Mouse (Mus musculus): ENCODE data around the gene Tmem106b. TPM values are rescaled to one million over a fixed set of nuclear protein-coding genes. Genes with fewer than 3 reads are reported as not detected.

Gene Tmem106b
- 10 to 100 TPM; 58.8 to 59.3 TPM for total RNA-seq (2021)
- long read RNA-seq, experiment 1, full-length matches to known transcripts, result 36 of 44 reads
- long read RNA-seq, experiment 1, partial matches to known transcripts, result 1 of 44 reads
- long read RNA-seq, experiment 1, other reads (novel, unspliced or antisense), result 7 of 44 reads
- long read RNA-seq, experiment 2, full-length matches to known transcripts, result 38 of 47 reads
- long read RNA-seq, experiment 2, partial matches to known transcripts, result 2 of 47 reads
- long read RNA-seq, experiment 2, other reads (novel, unspliced or antisense), result 7 of 47 reads

DNA sequence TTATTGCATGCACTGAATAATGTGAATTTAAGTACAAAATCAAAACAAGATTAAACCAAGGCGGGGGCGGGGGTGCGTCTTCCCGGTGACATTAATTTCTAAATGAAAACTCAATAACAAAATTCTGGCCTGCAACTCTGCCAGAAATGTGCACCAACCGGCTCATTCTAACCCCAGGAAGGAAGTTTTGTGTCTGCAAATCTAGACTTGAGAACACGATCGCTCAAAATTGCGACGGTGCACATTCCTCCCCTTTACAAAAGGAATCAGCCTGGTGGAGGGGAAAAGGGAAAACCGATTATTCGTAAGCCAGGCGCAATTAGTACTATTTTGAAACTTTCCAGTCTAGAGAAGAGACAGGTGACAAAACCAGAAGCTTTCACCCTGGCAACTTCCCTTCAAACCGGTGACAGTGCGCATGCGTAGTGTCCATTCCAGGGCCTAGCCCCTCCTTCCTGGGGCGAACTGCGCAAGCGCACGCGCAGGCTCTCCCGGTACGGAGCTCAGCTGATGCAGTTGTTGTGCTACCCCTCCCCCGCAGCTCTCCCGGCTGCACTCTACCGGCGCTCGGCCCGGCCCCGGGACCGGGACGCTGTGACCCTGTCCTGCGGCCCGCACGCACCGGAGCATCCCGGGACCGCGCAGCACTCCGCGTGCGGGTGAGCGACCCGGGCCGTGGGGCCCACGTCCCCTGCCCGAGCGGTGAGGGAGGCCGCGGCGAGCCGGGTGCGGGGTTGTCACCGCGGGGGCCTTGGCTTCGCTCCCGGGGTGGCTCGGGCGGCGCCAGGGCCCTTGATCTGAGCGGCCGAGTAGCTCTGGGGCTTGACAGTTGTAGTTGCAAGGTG lies at the start of gene Tmem106b:
TSS of gene Tmem106b (plus strand) at position 458 of the 845 bp plus-strand sequence.
- DNase-seq, result peak; percentile 98

GRCm38 (mm10) chr6:13021245-13022100 lies 48.1 kb upstream of the Tmem106b start:
- no peak for DNase-seq

DNA sequence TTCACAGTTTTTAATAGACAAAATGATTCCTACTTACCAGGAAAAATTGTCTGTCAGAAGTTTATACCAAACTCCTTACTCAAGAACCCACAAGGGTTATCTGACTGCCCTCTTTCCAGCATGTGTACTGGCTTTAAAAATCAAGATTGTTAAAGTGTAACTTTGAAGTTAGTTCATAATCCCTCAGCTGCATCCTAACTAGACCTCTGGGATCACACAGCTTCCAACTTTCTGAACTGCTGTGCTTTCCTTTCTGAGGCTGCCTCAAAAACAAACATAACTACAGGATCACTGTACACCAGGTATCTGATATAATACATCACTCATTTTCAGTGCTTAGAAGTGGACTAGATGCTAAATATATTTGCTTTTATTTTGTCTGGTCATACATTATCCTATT lies 39.0 kb upstream of the Tmem106b start:
- no peak for DNase-seq

DNA sequence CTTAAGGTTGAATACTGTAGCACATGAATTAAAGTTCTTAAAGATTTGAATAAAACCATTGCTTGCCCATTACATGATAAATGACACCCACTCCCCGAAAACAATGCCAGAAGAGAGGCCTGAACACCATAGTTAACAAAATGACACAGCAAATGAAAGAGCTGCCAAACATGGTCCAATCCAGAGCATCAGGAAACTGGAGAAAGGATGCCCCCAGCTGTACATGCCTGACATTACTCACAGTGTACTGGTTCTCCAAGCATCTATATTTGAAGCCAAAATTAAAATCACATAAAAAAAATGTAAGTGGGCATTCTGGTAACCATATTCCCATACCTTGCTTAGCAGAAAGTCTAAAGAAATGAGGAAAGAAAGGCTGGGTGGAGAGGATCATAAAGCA lies 38.6 kb upstream of the Tmem106b start:
- no peak for DNase-seq

DNA sequence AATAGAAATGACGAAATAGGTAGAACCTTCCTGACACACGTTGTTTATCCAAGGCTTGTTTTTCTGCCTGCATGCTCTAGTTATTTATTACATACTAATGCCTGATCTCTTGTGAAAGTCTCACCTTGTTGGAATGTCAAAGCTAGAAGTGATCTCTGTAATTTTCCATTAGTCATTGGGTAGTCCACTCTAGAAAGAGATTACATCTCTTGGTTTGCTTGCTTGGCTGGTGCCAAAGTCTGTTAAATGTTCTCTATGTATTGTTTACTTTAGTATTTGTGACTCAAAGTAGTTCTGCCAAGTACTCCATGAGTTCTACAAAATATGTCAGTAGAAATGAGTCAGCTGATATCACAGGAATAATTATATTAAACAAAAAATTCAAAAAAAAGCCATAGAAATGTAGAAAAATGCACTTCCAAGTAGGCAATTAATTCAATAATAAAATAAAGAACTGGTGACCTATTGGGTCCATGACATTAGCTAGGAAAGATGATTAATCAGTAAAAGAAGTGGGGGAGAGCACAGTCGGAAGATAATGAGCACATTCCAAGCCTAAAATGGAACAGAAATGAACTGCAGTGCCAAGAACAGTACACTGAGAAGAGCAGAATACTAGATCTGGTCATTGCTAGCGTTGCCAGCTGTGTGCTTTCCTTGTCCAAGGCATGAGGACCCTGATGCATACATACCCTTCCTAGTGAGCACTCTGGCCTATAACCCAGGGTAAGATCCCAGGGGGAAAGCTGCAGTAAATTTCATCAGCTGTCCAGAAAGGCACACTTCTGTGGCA lies 17.0 kb upstream of the Tmem106b start:
- DNase-seq, result no peak

DNA sequence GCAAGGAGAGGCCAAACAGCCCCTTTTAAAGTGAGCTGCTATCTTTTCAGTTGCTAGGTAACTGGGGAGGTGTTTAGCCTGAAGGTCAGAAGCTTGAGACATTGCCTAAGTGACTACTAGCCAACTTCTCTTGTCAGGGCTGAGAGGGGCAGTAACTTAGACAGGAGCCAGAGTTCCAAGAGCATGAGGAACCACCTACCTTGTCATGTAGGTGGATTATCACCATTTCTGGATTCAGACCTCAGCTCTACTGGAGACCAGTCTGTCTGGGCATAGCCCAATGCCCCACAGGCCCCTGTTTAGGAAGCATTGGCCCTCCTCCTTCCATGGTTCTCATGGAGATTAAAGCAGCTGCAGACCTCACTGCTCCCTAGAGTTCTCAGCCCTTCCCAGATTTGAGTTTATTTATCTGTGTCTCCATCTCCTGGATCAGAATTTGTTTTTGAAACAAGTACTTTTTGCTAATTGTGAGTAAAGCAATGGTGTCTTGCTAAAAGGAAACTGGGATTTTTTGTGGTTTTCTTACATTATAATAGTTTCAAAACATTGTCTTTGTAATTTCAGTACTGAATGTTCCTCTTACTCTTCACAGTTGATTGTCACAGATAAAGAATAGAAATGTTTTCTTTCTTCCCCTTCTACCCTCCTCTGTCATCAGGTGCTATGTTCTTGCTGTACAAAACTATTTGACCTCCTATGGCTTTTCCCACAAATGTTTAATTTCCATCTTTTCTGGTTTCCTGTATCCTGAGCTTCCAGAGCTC lies 8.1 kb upstream of the Tmem106b start:
- DNase-seq, result no peak

- DNase-seq, result no peak
These were observed 7.5 kb upstream of the Tmem106b start for GRCm38 (mm10) chr6:13062063-13062462.

DNA sequence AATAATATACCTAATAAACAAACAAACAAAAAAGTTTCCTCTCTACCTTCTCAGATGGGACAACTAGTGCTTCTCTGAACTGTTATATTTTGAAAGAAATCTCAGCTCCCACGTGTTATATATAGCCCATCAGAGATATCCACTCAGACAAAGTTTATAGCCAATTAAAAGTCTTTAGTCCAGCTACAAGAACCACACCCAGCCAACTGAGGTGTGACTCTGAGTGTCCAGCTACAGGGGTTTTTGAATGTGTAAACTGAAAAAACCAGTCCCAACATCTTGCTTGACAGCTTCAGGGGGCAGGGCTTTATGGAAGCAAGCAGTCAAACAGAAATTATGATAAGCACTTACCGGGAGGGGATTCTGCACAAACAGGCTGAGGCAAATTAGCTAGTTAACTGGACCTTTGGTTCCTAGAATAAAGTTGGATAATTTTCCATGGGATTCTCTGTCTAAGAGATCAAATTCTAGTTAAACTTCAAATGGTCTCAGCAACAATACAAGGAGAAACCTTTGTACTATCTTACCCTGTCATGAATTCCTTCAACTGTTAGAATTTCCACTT lies 6.8 kb upstream of the Tmem106b start:
- DNase-seq, result no peak

GRCm38 (mm10) chr6:13070147-13070425 lies 527 bp downstream of the Tmem106b start:
- DNase-seq, result no peak

GRCm38 (mm10) chr6:13070485-13070884 lies 926 bp downstream of the Tmem106b start:
- no peak for DNase-seq

DNA sequence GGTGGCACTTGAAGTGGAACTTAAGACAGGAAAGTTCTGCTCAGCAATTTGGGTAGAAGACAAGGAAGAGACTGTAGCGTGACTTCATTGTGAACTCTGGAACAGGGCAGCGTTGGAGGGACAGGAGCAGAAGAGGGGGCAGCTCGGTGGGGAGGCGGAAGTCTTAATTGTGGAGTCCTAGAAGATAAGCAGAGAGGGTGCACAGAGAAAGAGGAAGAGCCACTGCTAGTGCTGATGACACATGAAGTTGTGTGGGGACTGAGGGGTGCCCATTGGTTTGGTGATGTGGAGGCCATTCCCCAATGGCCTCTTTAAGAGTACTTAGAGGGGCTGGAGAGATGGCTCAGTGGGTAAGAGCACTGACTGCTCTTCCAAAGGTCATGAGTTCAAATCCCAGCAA lies 3.5 kb downstream of the Tmem106b start:
- no peak for DNase-seq

DNA sequence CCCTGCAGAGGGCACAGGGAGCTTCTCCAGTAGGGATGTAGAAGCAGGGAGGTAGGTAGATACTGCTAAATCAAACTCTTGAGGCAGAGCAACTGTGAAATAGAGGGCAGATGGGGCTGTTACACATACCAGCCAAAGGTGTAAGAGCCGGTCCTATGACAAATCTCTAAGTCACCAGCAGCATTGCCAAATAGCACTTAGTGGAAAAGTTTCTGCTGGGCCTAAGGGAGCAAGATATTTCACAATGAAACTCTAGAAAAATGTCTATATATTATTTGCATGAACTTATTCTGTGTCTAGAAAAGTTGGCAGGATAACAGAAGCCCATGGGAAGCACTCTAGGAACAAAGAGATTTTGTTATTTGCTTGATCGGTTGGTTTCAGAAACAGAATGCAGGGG lies 4.3 kb downstream of the Tmem106b start:
- no peak for DNase-seq

- no peak for DNase-seq
These were observed 13.3 kb downstream of the Tmem106b start for GRCm38 (mm10) chr6:13082881-13083280.

GRCm38 (mm10) chr6:13096656-13097435 lies 27.3 kb downstream of the Tmem106b start:
- no peak for DNase-seq

- DNase-seq, result no peak
These were observed 30.6 kb downstream of the Tmem106b start for GRCm38 (mm10) chr6:13100137-13100536.

GRCm38 (mm10) chr6:13108662-13109061 lies 39.1 kb downstream of the Tmem106b start:
- no peak for DNase-seq

DNA sequence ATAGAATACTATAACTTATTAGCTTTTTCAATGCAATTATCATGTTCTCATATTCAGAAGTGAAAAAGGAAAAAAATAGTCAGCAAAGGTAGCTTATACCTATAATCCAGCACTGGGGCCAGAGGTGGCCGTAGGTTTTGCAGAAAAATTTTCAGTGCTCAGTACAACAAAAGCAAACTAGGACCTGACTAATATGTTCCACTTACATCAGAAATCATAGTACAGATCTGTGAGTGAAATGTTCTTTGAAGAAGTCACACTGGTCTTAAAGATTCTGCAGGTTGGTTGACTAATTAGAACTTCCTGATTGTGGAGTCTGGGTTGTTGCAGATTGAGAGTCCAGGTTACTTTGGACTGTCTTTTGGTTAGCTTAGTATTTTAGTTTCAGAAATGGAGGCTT lies 67.7 kb downstream of the Tmem106b start:
- no peak for DNase-seq

Data from gastrocnemius, postnatal 10 days (tissue).